Mouse (Mus musculus) ES-E14 (cell line): ENCODE data around the gene Dnaic2. TPM values are rescaled to one million over a fixed set of nuclear protein-coding genes. Genes with fewer than 3 reads are reported as not detected.

Source experiments
- DNase-seq: peaks from one replicate; pipeline ENCODE4 v3.0.0-alpha.2; 2013; ENCODE audit warnings: low read depth, low spot score
- H3K27ac ChIP-seq: 2 replicates; pipeline ENCODE4 v1.5.1; 2012; ENCODE audit warnings: low read depth, mild to moderate bottlenecking, low read length, moderate library complexity, mixed read lengths; ENCODE audit not compliant: poor library complexity, insufficient read depth, severe bottlenecking
- H3K36me3 ChIP-seq: 2 replicates; pipeline ENCODE4 v1.6.1; 2012; ENCODE audit warnings: mild to moderate bottlenecking, low read length, moderate library complexity, mixed read lengths; ENCODE audit not compliant: control insufficient read depth, poor library complexity, insufficient read depth, severe bottlenecking
- H3K4me1 ChIP-seq, 2 experiments: fragments of 150-350 bp in 1 of 2; sonication (generic) in 1 of 2; 2 replicates each; pipeline ENCODE4 v1.6.1; 2012; ENCODE audit warnings: low read length in 2 of 2, mild to moderate bottlenecking in 1 of 2, mixed read lengths in 1 of 2; ENCODE audit not compliant: control insufficient read depth in 2 of 2, insufficient read depth in 2 of 2, poor library complexity in 1 of 2
- H3K4me3 ChIP-seq, 2 experiments: fragments of 150-350 bp in 1 of 2; sonication (generic) in 1 of 2; 2 replicates each; pipeline ENCODE4 v1.5.1; 2012; ENCODE audit warnings: low read length in 2 of 2, low read depth in 1 of 2, mild to moderate bottlenecking in 1 of 2, mixed read lengths in 1 of 2; ENCODE audit not compliant: insufficient read depth in 1 of 2, poor library complexity in 1 of 2, severe bottlenecking in 1 of 2
- H3K9ac ChIP-seq: 2 replicates; pipeline ENCODE4 v1.6.1; 2012; ENCODE audit warnings: low read depth, mild to moderate bottlenecking, low read length, mixed read lengths; ENCODE audit not compliant: poor library complexity, insufficient read depth, severe bottlenecking
- H3K9me3 ChIP-seq: fragments of 150-350 bp; sonication (generic); 2 replicates; pipeline ENCODE4 v1.6.1; 2012; ENCODE audit warnings: low read depth, mild to moderate bottlenecking, low read length; ENCODE audit not compliant: control insufficient read depth, insufficient read depth
- CHD2 ChIP-seq: IDR thresholded peaks from 2 replicates; pipeline ENCODE4 v1.6.1; 2014; ENCODE audit warnings: mild to moderate bottlenecking, low read depth, low read length, inconsistent platforms
- HCFC1 ChIP-seq: IDR thresholded peaks from 2 replicates; pipeline ENCODE4 v1.6.1; 2012; ENCODE audit warnings: low read length, inconsistent platforms, borderline replicate concordance; ENCODE audit not compliant: insufficient read depth
- MAFK ChIP-seq: IDR thresholded peaks from 2 replicates; pipeline ENCODE4 v1.6.1; 2014; ENCODE audit warnings: mild to moderate bottlenecking, low read depth, low read length, inconsistent platforms; ENCODE audit not compliant: insufficient read depth
- ZC3H11A ChIP-seq: IDR thresholded peaks from 2 replicates; pipeline ENCODE4 v1.6.1; 2012; ENCODE audit warnings: low read depth, mild to moderate bottlenecking, inconsistent platforms, low read length, borderline replicate concordance
- ZNF384 ChIP-seq: IDR thresholded peaks from 2 replicates; pipeline ENCODE4 v1.6.1; 2012; ENCODE audit warnings: low read depth, low read length, inconsistent platforms
- in situ Hi-C, 2 experiments: fragments of 600-800 bp; cut with MboI; formaldehyde crosslinking; loops; one replicate each; pipeline ENCODE4 v1.15.1; 2025; ENCODE audit warnings: low sequenced_read_pairs in 2 of 2, inconsistent platforms in 1 of 2; ENCODE audit not compliant: unreplicated experiment in 2 of 2
- total RNA-seq: library from RNA; depleted of rRNA; stranded (reverse); fragments of 300-350 nt; gene quantifications from 2 replicates; pipeline ENCODE4 v1.2.3, GENCODE M21; 2012

Dnaic2 gene
- total RNA-seq, 1 experiment, result 0.71 TPM

DNA sequence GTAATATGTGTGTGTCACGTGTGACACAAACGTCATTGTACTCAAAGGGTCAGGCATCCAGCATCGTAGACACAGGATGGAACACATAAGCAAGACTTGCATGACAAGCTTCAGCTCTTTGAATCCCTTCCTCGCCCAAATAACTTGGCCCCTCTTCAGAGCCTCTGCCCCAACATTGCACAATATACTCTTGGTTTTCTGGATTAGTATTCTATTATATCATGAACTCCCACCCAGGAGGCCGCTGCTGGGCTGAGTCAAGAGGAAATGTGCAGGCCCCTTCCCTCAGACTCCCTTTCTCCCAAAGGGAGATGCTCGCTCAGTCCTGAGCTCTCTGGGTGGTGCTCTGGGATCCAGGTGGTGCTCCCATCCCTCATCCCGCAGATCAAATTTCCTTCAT, 28.7 kb upstream of the Dnaic2 start:
- no peak for DNase-seq
- H3K27ac ChIP-seq, result no peak overlapping the region
- H3K9me3 ChIP-seq, result no peaks in the 10 kb centered on the region
- peaks cover 2% of the 10 kb centered on the region; the same call in 1 of the 2 replicates for H3K36me3 ChIP-seq
- in situ Hi-C loops, result no loop called here
- no peak overlapping the region for H3K4me3 ChIP-seq
- TF ChIP-seq HCFC1 (no peak), ZNF384 (no peak), CHD2 (no peak), ZC3H11A (no peak), MAFK (no peak)
- H3K9ac ChIP-seq, result no peak overlapping the region
- H3K4me1 ChIP-seq, result peaks cover 2 to 9% of the 10 kb centered on the region in 2 experiments; a peak in 2 of 4 replicates

DNA sequence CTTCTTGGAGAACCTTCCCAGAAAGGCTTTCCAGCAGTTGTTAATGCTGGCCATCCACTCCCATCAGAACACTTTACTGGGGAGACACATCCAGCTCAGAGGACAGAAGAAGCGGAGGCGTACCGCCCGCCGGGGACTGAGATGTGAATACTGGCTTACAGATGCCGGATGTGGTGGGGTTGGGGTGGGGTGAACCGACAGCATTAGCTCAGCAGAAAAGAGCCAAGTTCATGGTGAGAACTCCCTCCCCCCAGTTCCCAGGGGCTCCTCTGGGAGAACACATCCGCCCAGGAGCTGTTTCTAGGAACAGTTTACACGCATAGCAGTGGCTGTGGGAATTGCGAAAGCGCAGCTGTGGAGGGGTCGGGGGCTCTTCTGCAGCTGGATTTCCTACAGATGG, 27.7 kb upstream of the Dnaic2 start:
- peaks cover 0 to 6% of the 10 kb centered on the region in 2 experiments; a peak in 1 of 4 replicates for H3K4me1 ChIP-seq
- in situ Hi-C loops, result no loop called here
- no peak for DNase-seq
- TF ChIP-seq HCFC1, result no peak
- TF ChIP-seq MAFK, result no peak
- TF ChIP-seq ZNF384, result no peak
- no peak for TF ChIP-seq ZC3H11A
- no peak for TF ChIP-seq CHD2
- no peak overlapping the region for H3K4me3 ChIP-seq
- H3K9me3 ChIP-seq, result no peaks in the 10 kb centered on the region
- H3K9ac ChIP-seq, result no peak overlapping the region
- no peak overlapping the region for H3K27ac ChIP-seq
- peaks cover 2% of the 10 kb centered on the region; the same call in 1 of the 2 replicates for H3K36me3 ChIP-seq

GRCm38 (mm10) chr11:114702311-114702995, 24.8 kb upstream of the Dnaic2 start:
- Histone ChIP-seq H3K4me1 (no peaks in the 10 kb centered on the region), H3K27ac (no peak overlapping the region), H3K9ac (no peak overlapping the region), H3K4me3 (no peak overlapping the region), H3K36me3 (no peaks in the 10 kb centered on the region), H3K9me3 (no peaks in the 10 kb centered on the region)
- in situ Hi-C loops, result no loop called here
- DNase-seq, result no peak
- TF ChIP-seq MAFK (no peak), CHD2 (no peak), ZC3H11A (no peak), ZNF384 (no peak), HCFC1 (no peak)

- Histone ChIP-seq H3K9ac (no peak overlapping the region), H3K4me1 (no peaks in the 10 kb centered on the region), H3K9me3 (no peaks in the 10 kb centered on the region), H3K27ac (no peak overlapping the region), H3K36me3 (no peaks in the 10 kb centered on the region), H3K4me3 (no peak overlapping the region)
- TF ChIP-seq ZC3H11A (no peak), HCFC1 (no peak), MAFK (no peak), CHD2 (no peak), ZNF384 (no peak)
- no peak for DNase-seq
- in situ Hi-C loops, result no loop called here
Observed at GRCm38 (mm10) chr11:114702996-114703361, 24.2 kb upstream of the Dnaic2 start.
